Mouse (Mus musculus) midbrain, postnatal 0 days (tissue): ENCODE measurements around the gene Kcna2. TPM values are rescaled to one million over a fixed set of nuclear protein-coding genes. Genes with fewer than 3 reads are reported as not detected.

Source experiments
- ATAC-seq: fragments of 200-750 bp; cut with Nextera tagmentation; 2 replicates; pipeline ENCODE4 v1.8.0; 2017; ENCODE audit warnings: moderate number of reproducible peaks, mild to moderate bottlenecking, moderate TSS enrichment, moderate library complexity; ENCODE audit not compliant: low FRiP score
- DNase-seq: peaks from one replicate; pipeline ENCODE4 v3.0.0-alpha.2; 2015; ENCODE audit warnings: low spot score
- H3K27ac ChIP-seq: fragments of 300-500 bp; sonication (generic); 2 replicates; pipeline ENCODE4 v1.5.1; 2014; ENCODE audit warnings: low read depth, mild to moderate bottlenecking, low read length, mixed read lengths
- H3K27me3 ChIP-seq: fragments of 300-500 bp; sonication (generic); 2 replicates; pipeline ENCODE4 v1.6.1; 2014; ENCODE audit warnings: low read length, control low read depth, mixed read lengths; ENCODE audit not compliant: insufficient read depth
- H3K36me3 ChIP-seq: fragments of 300-500 bp; sonication (generic); 2 replicates; pipeline ENCODE4 v1.6.1; 2014; ENCODE audit warnings: low read length, control low read depth, mixed read lengths; ENCODE audit not compliant: insufficient read depth
- H3K4me1 ChIP-seq: fragments of 300-500 bp; sonication (generic); 2 replicates; pipeline ENCODE4 v1.6.1; 2014; ENCODE audit warnings: mild to moderate bottlenecking, control low read depth, antibody characterized with exemption, low read length, mixed read lengths; ENCODE audit not compliant: insufficient read depth
- H3K4me2 ChIP-seq: fragments of 300-500 bp; sonication (generic); 2 replicates; pipeline ENCODE4 v1.6.1; 2014; ENCODE audit warnings: low read depth, mild to moderate bottlenecking, low read length, mixed read lengths; ENCODE audit not compliant: poor library complexity, severe bottlenecking
- H3K4me3 ChIP-seq: fragments of 300-500 bp; sonication (generic); 2 replicates; pipeline ENCODE4 v1.5.1; 2014; ENCODE audit warnings: low read depth, mild to moderate bottlenecking, low read length, moderate library complexity
- H3K9ac ChIP-seq: fragments of 300-500 bp; sonication (generic); replicated peaks from 2 replicates; pipeline ENCODE4 v1.6.1; 2014; ENCODE audit warnings: mild to moderate bottlenecking, low read length, moderate library complexity, mixed read lengths; ENCODE audit not compliant: poor library complexity, severe bottlenecking
- H3K9me3 ChIP-seq: fragments of 300-500 bp; sonication (generic); 2 replicates; pipeline ENCODE4 v1.6.1; 2016; ENCODE audit warnings: low read length, control low read depth
- CTCF ChIP-seq: IDR thresholded peaks from 2 replicates; pipeline ENCODE4 v1.5.1; 2016; ENCODE audit warnings: antibody characterized with exemption, mild to moderate bottlenecking
- WGBS: fragments of 180-500 bp; shearing (Covaris S2); extraction: QIAGEN DNeasy Blood & Tissue Kit; methylation state at CpG from one replicate; pipeline ENCODE4 v1.1.7; 2014; 5-methylcytosine and 5-hydroxymethylcytosine counted together
- polyA plus RNA-seq: library from polyadenylated mRNA; unstranded; fragments of >200 nt; fragmentation: Nextera tagmentation; extraction: Ambion mirVana; gene quantifications from 2 replicates; pipeline ENCODE4 v1.2.1, GENCODE M21; 2015
- total RNA-seq: library from RNA; depleted of rRNA; stranded (reverse); fragments of >200 nt; gene quantifications from 2 replicates; pipeline ENCODE4 v1.2.3, GENCODE M21; 2014

Kcna2 gene
- total and polyA plus RNA-seq, 2 experiments from 2014 or later = 1.7 to 17.7 TPM

GRCm38 (mm10) chr3:107122306-107122705 lies 21.4 kb downstream of the Kcna2 start:
- H3K27me3 ChIP-seq = no peaks in the 10 kb centered on the region
- H3K4me3 ChIP-seq = no peak overlapping the region
- no peak overlapping the region for H3K4me2 ChIP-seq
- H3K36me3 ChIP-seq = peaks cover 3% of the 10 kb centered on the region; the same call in 1 of the 2 replicates
- H3K4me1 ChIP-seq = no peaks in the 10 kb centered on the region
- no peaks in the 10 kb centered on the region for H3K9me3 ChIP-seq
- no peak overlapping the region for H3K9ac ChIP-seq
- no peak overlapping the region for H3K27ac ChIP-seq
- no peak for ATAC-seq
- no peak for TF ChIP-seq CTCF
- DNase-seq = no peak

- no peak overlapping the region for H3K27ac ChIP-seq
- no peaks in the 10 kb centered on the region for H3K27me3 ChIP-seq
- TF ChIP-seq CTCF = no peak
- no peak for ATAC-seq
- H3K4me2 ChIP-seq = no peak overlapping the region
- DNase-seq = no peak
- no peaks in the 10 kb centered on the region for H3K9me3 ChIP-seq
- H3K4me3 ChIP-seq = no peak overlapping the region
- no peak overlapping the region for H3K9ac ChIP-seq
- H3K36me3 ChIP-seq = no peaks in the 10 kb centered on the region
- 0 out of 2 replicates have a peak, but pooled peaks cover 4% of the 10 kb centered on the region for H3K4me1 ChIP-seq
- WGBS = 86% methylated on average over 1 of the region's 1 CpGs
Measured at GRCm38 (mm10) chr3:107127667-107128066, 26.7 kb downstream of the Kcna2 start.

- ATAC-seq = no peak
- Histone ChIP-seq H3K4me3 (no peak overlapping the region), H3K36me3 (no peaks in the 10 kb centered on the region), H3K27ac (no peak overlapping the region), H3K4me1 (0 out of 2 replicates have a peak, but pooled peaks cover 4% of the 10 kb centered on the region), H3K4me2 (no peak overlapping the region), H3K9ac (no peak overlapping the region), H3K27me3 (no peaks in the 10 kb centered on the region), H3K9me3 (no peaks in the 10 kb centered on the region)
- WGBS = 41% methylated on average over 3 of the region's 3 CpGs
- DNase-seq = no peak
- TF ChIP-seq CTCF = no peak
Measured at GRCm38 (mm10) chr3:107128421-107128820, 27.5 kb downstream of the Kcna2 start.

DNA sequence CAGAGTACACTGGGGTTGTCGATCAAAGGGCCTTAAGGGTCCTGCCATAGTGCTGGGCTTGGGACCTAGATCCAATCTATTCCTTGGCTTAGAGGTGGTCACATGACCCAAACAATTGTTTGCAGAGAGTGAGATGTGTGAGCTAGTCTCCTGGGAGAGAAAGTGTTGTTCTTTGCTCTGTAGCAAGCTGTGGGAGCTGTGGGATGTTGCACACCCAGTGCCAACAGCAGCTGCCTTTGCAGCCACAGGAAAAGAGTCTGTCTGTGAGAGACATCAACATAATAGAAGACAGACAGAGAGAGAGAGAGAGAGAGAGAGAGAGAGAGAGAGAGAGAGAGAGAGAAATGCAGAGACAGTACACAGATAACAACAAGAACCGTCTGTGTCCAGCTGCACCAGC lies 28.3 kb downstream of the Kcna2 start:
- Histone ChIP-seq H3K27ac (no peak overlapping the region), H3K4me1 (0 out of 2 replicates have a peak, but pooled peaks cover 4% of the 10 kb centered on the region), H3K4me3 (no peak overlapping the region), H3K36me3 (no peaks in the 10 kb centered on the region), H3K27me3 (no peaks in the 10 kb centered on the region), H3K9me3 (no peaks in the 10 kb centered on the region), H3K4me2 (no peak overlapping the region), H3K9ac (no peak overlapping the region)
- DNase-seq (no peak), ATAC-seq (no peak)
- TF ChIP-seq CTCF = no peak
- WGBS = 62% methylated on average over 2 of the region's 2 CpGs

DNA sequence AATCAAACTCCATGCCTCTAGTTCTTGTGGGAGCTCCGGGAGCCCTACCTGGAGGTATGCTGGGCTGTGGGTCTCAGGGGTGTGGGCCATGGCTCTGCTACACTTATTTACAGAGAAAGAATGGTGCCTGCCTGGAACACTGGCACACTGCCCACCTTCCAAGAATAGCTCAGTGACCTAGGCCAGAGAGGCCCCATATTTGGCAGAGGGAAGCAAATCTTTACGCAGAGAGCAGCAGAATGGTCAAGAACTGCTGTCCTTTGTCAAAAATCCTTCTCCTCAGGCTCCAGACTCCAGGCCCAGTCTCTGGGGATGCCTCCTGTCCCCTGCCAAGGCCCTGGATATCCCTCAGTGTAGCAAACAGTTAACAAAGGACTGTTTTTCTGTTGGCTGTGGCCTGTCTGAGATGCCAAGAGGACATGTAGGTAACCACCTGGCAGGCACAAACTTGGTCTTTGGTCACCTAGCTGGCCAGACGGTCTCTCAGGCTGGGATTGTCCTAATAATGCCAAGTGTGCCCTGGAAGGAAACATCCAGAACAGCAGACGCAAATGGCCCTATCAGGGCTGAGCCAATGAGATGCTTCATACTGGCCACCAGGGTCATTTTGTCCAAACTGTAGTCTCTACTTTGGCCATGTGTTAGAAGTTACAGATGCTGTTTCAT lies 29.8 kb downstream of the Kcna2 start:
- no peak overlapping the region for H3K9ac ChIP-seq
- no peaks in the 10 kb centered on the region for H3K9me3 ChIP-seq
- TF ChIP-seq CTCF = no peak
- H3K27ac ChIP-seq = no peak overlapping the region
- no peak overlapping the region for H3K4me2 ChIP-seq
- H3K4me1 ChIP-seq = 0 out of 2 replicates have a peak, but pooled peaks cover 4% of the 10 kb centered on the region
- WGBS = 72% methylated on average over 4 of the region's 4 CpGs
- H3K27me3 ChIP-seq = no peaks in the 10 kb centered on the region
- DNase-seq (no peak), ATAC-seq (no peak)
- no peak overlapping the region for H3K4me3 ChIP-seq
- H3K36me3 ChIP-seq = no peaks in the 10 kb centered on the region

DNA sequence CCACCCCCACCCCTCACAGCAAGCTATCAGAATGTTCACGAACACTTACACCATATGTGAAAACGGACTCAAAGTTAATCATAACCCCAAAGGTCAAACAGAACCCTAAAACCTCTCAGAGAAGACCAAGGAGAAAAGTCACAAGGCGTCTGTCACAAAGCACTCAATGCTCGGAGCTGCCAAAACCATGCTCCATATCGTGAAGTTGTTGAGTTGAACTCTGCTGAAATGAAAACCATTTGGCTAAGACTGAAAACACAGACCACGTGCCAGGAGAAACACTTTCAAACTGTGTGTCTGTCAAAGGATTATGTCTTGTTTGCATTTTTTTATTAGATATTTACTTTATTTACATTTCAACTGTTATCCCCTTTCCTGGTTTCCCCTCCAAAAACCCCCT lies 30.9 kb downstream of the Kcna2 start:
- H3K27ac ChIP-seq = no peak overlapping the region
- no peaks in the 10 kb centered on the region for H3K9me3 ChIP-seq
- TF ChIP-seq CTCF = no peak
- H3K4me3 ChIP-seq = no peak overlapping the region
- WGBS = 77% methylated on average over 6 of the region's 6 CpGs
- 0 out of 2 replicates have a peak, but pooled peaks cover 4% of the 10 kb centered on the region for H3K4me1 ChIP-seq
- ATAC-seq (no peak), DNase-seq (no peak)
- no peaks in the 10 kb centered on the region for H3K27me3 ChIP-seq
- no peak overlapping the region for H3K9ac ChIP-seq
- H3K4me2 ChIP-seq = no peak overlapping the region
- no peaks in the 10 kb centered on the region for H3K36me3 ChIP-seq
